Mouse (Mus musculus) heart, adult 8-10 months (tissue): ENCODE measurements at regions not wholly inside any gene's neighbourhood (a gene's known extent, or its start where the extent isn't known, plus 50 kb on each side); places are given as distances from the start of the nearest gene placed in this dataset.
"Not testable (repeated sequence)": the region's sequence is repeated elsewhere in the genome, so short reads cannot be mapped to it uniquely, and the experiment has no call there.

Source experiments
- DNase-seq: peaks from one replicate; pipeline ENCODE4 v3.0.0; 2022; ENCODE audit warnings: low spot score

DNA sequence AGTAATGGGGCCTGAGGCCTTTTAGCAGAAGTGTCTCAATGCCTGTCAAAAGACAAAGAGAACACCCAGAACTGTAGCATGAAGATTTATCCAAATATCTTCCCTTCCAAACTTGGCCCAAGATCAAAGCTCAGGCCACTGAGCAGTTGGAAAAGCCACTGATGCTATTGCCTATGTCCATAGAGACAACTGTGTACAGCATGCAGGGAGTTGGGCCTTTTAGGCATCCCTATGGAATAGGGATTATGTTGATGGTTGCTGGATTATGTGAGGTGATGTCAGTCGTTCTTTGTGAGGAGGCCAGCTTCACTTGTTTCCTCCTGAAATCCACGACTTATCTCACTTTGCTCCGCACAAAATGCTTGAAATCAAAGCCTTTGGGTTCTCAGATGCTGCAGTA, 153.1 kb upstream of the Gm17728 start:
- no peak for DNase-seq

DNA sequence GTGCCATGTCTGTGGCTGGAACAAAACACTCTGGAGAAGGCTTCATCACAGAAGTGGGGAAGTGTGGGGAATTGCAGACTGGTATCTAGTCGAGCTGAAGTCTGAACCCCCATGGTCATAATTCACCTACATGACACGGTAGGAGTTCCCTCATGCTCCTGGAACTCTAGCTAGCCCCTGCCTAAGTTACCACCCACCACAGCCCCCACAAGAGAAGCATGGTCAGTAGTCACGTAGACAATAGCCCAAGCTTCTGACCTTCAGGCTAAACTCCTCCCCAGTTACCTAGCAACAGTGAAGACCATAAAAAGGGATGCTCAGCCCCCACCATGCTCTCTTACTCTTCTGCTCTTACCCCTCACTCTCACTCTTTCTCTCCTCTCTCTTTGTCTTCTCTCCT, 143.8 kb upstream of the Gm17728 start:
- not testable (repeated sequence) for DNase-seq

GRCm38 (mm10) chr17:9279481-9279880, 142.4 kb upstream of the Gm17728 start:
- no peak for DNase-seq

- DNase-seq = no peak
Observed at GRCm38 (mm10) chr17:9281891-9282290, 140.0 kb upstream of the Gm17728 start.

GRCm38 (mm10) chr17:9282333-9283176, 139.3 kb upstream of the Gm17728 start:
- no peak for DNase-seq

DNA sequence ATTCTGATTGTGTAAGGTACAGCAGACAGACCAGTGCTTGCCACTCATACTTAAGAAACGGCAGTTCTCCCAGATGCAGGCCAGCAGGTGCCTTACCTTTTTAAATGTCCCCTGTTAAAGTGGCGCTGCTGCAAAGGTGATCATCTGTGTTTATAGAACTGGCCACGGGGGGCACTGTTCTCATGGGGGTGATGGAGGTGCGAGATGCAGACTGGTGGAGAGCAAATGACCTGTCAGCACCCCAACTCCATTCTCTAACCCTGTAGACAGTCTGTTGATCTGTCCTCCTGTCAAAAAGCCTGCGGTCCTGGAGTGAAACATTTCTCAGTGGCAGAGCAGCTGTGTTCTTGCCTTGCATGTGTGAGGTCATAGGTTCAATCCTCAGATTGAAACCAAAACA, 135.4 kb upstream of the Gm17728 start:
- no peak for DNase-seq

DNA sequence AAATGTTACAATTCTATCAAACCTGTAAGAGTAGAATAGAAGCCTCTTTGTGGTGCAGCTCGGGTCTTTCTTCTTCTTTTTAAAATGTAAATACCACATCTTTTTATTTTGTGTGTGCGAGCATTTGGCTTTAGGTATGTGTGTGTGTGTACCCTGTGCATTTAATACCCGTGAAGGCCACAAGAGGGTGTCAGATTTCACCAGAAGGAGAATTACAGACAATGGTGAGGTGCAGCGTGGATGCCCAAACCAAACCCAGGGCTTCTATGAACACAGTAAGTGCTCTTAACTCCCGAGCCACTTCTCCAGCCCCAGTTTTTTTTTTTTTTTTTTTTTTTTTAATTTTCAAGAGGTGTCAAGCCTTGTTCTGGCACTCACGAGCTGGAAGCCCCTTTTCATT, 135.0 kb upstream of the Gm17728 start:
- no peak for DNase-seq

DNA sequence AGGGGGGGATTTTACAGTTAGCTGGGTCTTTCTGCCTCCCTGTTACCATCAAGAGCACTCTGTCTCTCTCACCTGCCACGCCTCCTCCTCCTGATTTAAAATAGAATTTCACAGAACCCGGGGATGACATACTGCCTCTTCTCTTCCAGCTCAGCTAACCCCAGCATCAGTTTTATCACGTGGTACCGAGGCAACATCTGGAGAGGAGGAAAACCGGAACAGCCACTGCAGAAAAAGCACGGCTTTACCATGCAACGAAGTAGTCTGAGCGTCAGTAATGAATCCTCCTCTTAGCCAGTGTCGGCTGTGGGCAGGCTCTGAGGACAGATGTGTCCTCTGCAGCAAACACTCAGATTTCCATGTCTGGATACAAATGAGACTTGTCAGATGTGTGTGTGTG, 134.2 kb upstream of the Gm17728 start:
- DNase-seq = no peak

DNA sequence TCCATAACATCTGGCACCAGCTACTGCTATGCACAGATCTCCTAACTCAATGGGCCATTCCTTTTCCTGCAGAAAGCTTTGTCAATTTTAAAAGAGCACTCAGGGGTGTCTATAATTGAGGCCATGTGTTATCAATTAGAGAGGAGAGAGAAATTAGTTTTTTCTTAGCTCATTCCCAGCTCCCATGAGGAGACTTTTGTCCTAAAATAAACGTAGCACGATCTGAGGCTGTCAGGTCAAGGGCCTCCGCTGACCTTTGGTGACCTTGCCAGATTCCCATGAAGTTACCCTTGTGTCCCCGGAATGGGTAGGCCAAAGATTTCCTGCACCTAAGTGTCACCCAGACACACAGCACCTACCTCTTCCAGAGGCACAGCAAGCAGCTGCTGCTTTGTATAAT, 130.3 kb upstream of the Gm17728 start:
- no peak for DNase-seq

DNA sequence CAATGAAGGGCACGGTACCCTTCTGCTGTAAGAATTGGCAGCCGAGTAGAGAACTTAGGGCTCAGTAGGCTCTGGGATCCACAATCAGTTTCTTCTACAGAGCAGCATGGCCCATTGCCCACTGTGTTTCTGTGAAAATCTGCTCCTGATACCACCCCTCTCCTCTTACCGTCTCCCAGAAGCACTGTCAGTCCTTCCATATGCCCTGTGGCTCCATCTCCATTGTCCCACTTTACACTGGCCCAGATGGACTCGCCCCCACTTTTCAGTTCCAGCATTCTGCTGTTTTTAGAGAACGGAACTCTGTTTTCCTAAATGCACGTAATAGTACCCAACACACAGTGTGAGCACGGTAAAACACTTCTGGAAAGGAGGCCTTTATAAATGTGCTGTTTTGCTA, 129.6 kb upstream of the Gm17728 start:
- DNase-seq = no peak

GRCm38 (mm10) chr17:9296371-9296770, 125.5 kb upstream of the Gm17728 start:
- DNase-seq = no peak

DNA sequence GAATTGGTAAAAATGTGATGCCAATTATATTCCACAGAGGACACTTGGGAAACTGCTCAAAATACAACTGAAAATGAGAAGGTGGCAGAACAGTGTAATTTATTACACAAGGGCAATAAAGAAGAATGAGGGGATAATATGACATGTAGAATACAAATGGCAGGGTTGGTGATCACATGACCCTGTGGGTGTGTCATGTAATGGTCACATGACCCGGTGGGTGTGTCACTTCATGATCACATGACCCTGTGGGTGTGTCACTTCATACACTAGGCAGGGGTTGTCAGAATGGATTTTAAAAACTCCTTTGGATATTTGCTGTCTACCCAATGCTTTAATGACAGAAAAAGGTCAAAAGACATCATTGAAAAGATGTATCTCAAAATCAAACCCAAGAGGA, 123.6 kb upstream of the Gm17728 start:
- DNase-seq = no peak

GRCm38 (mm10) chr17:9301101-9301501, 120.8 kb upstream of the Gm17728 start:
- DNase-seq = no peak

GRCm38 (mm10) chr17:9308507-9308906, 113.4 kb upstream of the Gm17728 start:
- no peak for DNase-seq

- no peak for DNase-seq
Observed at GRCm38 (mm10) chr17:9322772-9323171, 99.1 kb upstream of the Gm17728 start.

DNA sequence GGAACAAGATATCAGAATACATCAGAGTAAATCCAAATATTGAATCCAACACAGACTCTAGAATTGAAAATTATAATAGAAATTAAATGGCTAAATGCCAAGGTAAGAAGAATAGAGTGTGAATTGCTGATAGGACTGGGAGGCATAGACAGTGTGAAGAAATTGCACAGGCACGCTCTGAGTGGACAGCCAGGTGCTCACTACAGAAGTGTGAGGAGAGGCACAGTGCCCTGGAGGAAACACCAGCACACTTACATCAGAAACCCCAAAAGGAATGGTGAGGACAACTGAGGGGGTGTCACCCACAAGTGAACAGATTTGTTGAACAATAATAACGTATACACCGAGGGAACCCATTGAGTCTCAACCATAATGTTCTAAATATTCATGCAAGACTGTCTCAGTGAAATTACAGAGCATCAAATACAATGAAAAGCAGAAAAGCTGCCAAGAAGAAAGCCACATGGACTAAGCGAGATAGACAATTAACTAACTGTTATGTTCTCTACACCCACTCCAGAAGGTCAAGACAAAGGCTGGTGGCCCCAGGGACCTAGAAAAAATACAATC, 92.9 kb upstream of the Gm17728 start:
- no peak for DNase-seq

GRCm38 (mm10) chr17:9357572-9358159, 64.2 kb upstream of the Gm17728 start:
- no peak for DNase-seq
